Mouse (Mus musculus): Measurements from ENCODE around the gene Slc22a14. TPM values are rescaled to one million over a fixed set of nuclear protein-coding genes. Genes with fewer than 3 reads are reported as not detected.

Slc22a14 gene
- polyA plus RNA-seq, 1 experiment from 2014 or later, result not detected

GRCm38 (mm10) chr9:119120168-119120560 lies 245.2 kb downstream of the Slc22a14 start:
- Histone ChIP-seq H3K9me3 (ENCODE audit: control insufficient read depth, low read length) (no peaks in the 10 kb centered on the region), H3K9ac (ENCODE audit: low read length) (no peak overlapping the region), H3K27ac (replicated peaks; ENCODE audit: low read depth, low read length) (no peak overlapping the region), H3K36me3 (ENCODE audit: control insufficient read depth, insufficient read depth, low read length) (no peaks in the 10 kb centered on the region), H3K4me1 (ENCODE audit: control insufficient read depth, insufficient read depth, low read length) (no peaks in the 10 kb centered on the region), H3K4me3 (ENCODE audit: low read depth, low read length) (no peak overlapping the region), H3K27me3 (ENCODE audit: control insufficient read depth, insufficient read depth, low read length) (no peaks in the 10 kb centered on the region), H3K4me2 (ENCODE audit: low read depth, severe bottlenecking) (no peak overlapping the region)
- WGBS, result 69% methylated on average over 3 of the region's 3 CpGs
- DNase-seq (ENCODE audit: low spot score) (no peak), ATAC-seq (ENCODE audit: insufficient number of reproducible peaks, low FRiP score, low TSS enrichment, low read depth) (no peak)

Other genes with a start within 250 kb of the Slc22a14 start
- gene Acaa1b, start 208.5 kb downstream of the Slc22a14 start, polyA plus RNA-seq (2014; fragmentation: Nextera tagmentation; extraction: Ambion mirVana), result 0.92 and 1.4 TPM in 2 replicates
- gene Gm47289, start 206.4 kb downstream of the Slc22a14 start, polyA plus RNA-seq (2014; fragmentation: Nextera tagmentation; extraction: Ambion mirVana), result not detected in 2 replicates
- gene Slc22a13, start 156.5 kb downstream of the Slc22a14 start, polyA plus RNA-seq (2014; fragmentation: Nextera tagmentation; extraction: Ambion mirVana), result not detected in 2 replicates
- 13.5 and 15.0 TPM in 2 replicates for gene Oxsr1, start 43.1 kb downstream of the Slc22a14 start, polyA plus RNA-seq (2014; fragmentation: Nextera tagmentation; extraction: Ambion mirVana)
- 61.0 and 61.2 TPM in 2 replicates for gene Acaa1a, start 25.9 kb downstream of the Slc22a14 start, polyA plus RNA-seq (2014; fragmentation: Nextera tagmentation; extraction: Ambion mirVana)
- 9.5 and 10.6 TPM in 2 replicates for gene Myd88, start 24.1 kb downstream of the Slc22a14 start, polyA plus RNA-seq (2014; fragmentation: Nextera tagmentation; extraction: Ambion mirVana)
- 12.7 and 13.2 TPM in 2 replicates for gene Xylb, start 8.2 kb downstream of the Slc22a14 start, polyA plus RNA-seq (2014; fragmentation: Nextera tagmentation; extraction: Ambion mirVana)
- gene Acvr2b, start 36.6 kb upstream of the Slc22a14 start, polyA plus RNA-seq (2014; fragmentation: Nextera tagmentation; extraction: Ambion mirVana), result 62.0 and 82.3 TPM in 2 replicates
- 49.2 and 54.4 TPM in 2 replicates for gene Exog, start 79.4 kb upstream of the Slc22a14 start, polyA plus RNA-seq (2014; fragmentation: Nextera tagmentation; extraction: Ambion mirVana)
- gene Scn5a, start 213.5 kb upstream of the Slc22a14 start, polyA plus RNA-seq (2014; fragmentation: Nextera tagmentation; extraction: Ambion mirVana), result 0.04 TPM in 1 of 2 replicates, not detected in the other

All from limb, embryonic 11.5 days (tissue).